Mouse (Mus musculus): Measurements from ENCODE around the gene Zglp1.

Zglp1 gene

GRCm38 (mm10) chr9:21027774-21028290, 39.1 kb downstream of the Zglp1 start:
- no peak for DNase-seq (ENCODE audit: low read depth, low spot score)

- no peak for DNase-seq (ENCODE audit: low read depth, low spot score)
Measured at GRCm38 (mm10) chr9:21026849-21027248, 40.0 kb downstream of the Zglp1 start.

DNA sequence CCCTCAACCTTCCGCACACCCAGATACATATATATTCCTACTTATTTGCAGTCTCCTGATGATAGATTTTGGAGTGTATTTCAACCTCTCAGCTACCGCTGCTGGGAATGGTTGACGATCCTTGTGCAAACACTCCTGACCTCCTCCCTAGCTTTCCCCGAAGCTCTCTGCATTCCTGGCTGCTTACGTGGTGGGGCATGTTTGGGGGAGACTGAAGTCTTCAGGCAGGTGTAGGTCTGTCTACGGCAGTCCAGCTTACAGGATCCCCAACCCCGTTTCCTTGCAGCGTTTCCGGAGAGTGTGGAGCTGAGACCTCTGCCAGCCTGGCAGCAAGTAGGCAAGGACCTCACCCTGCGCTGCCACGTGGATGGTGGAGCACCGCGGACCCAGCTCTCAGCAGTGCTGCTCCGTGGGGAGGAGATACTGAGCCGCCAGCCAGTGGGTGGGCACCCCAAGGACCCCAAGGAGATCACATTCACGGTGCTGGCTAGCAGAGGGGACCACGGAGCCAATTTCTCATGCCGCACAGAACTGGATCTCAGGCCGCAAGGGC, 41.6 kb downstream of the Zglp1 start:
- no peak for DNase-seq (ENCODE audit: low read depth, low spot score)

GRCm38 (mm10) chr9:21022726-21023125, 44.2 kb downstream of the Zglp1 start:
- no peak for DNase-seq (ENCODE audit: low read depth, low spot score)

- DNase-seq (ENCODE audit: low read depth, low spot score), result no peak
Measured at GRCm38 (mm10) chr9:21022288-21022687, 44.6 kb downstream of the Zglp1 start.

- DNase-seq (ENCODE audit: low read depth, low spot score), result no peak
Measured at GRCm38 (mm10) chr9:21021363-21021762, 45.5 kb downstream of the Zglp1 start.

DNA sequence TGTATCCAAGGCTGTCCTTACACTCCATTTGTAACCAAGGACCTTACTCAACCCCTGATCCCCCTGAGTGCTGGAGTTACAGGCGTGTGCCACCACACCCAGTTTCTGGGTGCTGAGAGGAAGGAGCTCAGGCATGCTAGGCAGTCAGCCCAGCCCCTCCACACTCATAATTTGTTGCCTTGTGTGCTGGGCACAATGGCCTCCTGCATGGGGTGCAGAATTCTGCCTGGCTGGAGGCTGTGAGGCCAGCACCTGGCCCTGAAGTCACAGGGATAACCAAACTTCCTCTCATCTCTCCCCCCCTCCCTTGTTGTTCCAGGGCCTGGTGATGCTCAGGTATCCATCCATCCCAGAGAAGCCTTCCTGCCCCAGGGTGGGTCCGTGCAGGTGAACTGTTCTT, 48.3 kb downstream of the Zglp1 start:
- DNase-seq (ENCODE audit: low read depth, low spot score), result no peak

GRCm38 (mm10) chr9:21017177-21017575, 49.7 kb downstream of the Zglp1 start:
- DNase-seq (ENCODE audit: low read depth, low spot score), result no peak

- DNase-seq (ENCODE audit: low read depth, low spot score), result no peak
Measured at GRCm38 (mm10) chr9:21016331-21017176, 50.3 kb downstream of the Zglp1 start.

DNA sequence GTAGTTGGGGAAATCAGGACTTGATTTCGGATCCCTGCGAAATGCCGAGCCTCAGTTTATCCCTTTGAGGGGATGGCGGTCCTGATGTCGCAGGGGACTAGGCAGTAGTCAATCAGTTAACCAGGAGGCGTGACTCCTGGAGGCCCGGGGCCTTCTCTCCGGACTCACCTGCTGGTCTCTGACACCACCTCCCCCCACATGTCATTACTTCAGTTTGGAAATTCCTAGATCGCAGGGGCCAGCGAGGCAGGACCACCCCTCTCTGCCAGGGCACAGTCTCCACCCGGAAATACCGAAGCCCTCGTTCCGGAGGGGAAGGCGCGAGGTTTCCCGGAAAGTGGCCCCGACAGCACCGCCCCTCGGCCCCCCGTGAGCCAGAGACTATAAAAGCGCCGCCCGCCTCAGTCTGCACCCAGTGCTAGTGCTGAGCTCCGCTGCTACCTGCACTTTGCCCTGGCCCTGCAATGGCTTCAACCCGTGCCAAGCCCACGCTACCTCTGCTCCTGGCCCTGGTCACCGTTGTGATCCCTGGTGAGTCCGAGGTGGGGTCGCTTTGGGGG, 51.2 kb downstream of the Zglp1 start, which contains the start of gene Icam1:
Icam1 (plus strand) TSS at position 415 of the 560 bp plus-strand sequence.
- no peak for DNase-seq (ENCODE audit: low read depth, low spot score)

- DNase-seq (ENCODE audit: low read depth, low spot score), result no peak
Measured at GRCm38 (mm10) chr9:21014691-21015570, 52.0 kb downstream of the Zglp1 start.
